Mouse (Mus musculus): ENCODE data around the gene 1700016D06Rik. TPM values are rescaled to one million over a fixed set of nuclear protein-coding genes. Genes with fewer than 3 reads are reported as not detected.

The 1700016D06Rik gene
- polyA plus RNA-seq (2016; fragmentation: Nextera tagmentation; extraction: Ambion mirVana): not detected in 2 replicates

- Histone ChIP-seq H3K27ac (no peak within 1 kb of the TSS), H3K9ac (replicated peaks) (peak within 1 kb of the TSS; percentile 58; the same call in 1 of the 2 replicates), H3K36me3 (no peaks in the 10 kb centered on the region), H3K4me1 (replicated peaks) (peaks cover 13% of the 10 kb centered on the region), H3K4me3 (replicated peaks) (peak within 1 kb of the TSS; percentile 25), H3K27me3 (peaks cover 10% of the 10 kb centered on the region), H3K4me2 (peak within 1 kb of the TSS; percentile 53), H3K9me3 (no peaks in the 10 kb centered on the region; the same call in 1 of the 2 replicates)
- no peak for ATAC-seq (ENCODE audit: insufficient number of reproducible peaks, insufficient read depth, low FRiP score, low TSS enrichment, low read depth)
- 69% methylated on average over 6 of the region's 6 CpGs for WGBS
These were observed at the start of gene 1700016D06Rik for GRCm38 (mm10) chr8:11701033-11701362. TSS of gene 1700016D06Rik (minus strand) at chr8:11701063.

- ATAC-seq (ENCODE audit: insufficient number of reproducible peaks, insufficient read depth, low FRiP score, low TSS enrichment, low read depth): no peak
- Histone ChIP-seq H3K27me3 (no peaks in the 10 kb centered on the region), H3K9ac (replicated peaks) (no peak overlapping the region), H3K36me3 (no peaks in the 10 kb centered on the region), H3K9me3 (no peaks in the 10 kb centered on the region), H3K4me3 (replicated peaks) (no peak overlapping the region), H3K4me1 (replicated peaks) (peaks cover 19% of the 10 kb centered on the region), H3K27ac (no peak overlapping the region), H3K4me2 (no peak overlapping the region)
- WGBS: 53% methylated on average over 6 of the region's 6 CpGs
These were observed 48.6 kb upstream of the 1700016D06Rik start for GRCm38 (mm10) chr8:11749472-11749871.

GRCm38 (mm10) chr8:11746850-11747600 lies 46.2 kb upstream of the 1700016D06Rik start:
- Histone ChIP-seq H3K9me3 (no peaks in the 10 kb centered on the region), H3K27me3 (no peaks in the 10 kb centered on the region), H3K4me2 (no peak overlapping the region), H3K4me1 (replicated peaks) (peaks cover 19% of the 10 kb centered on the region), H3K36me3 (no peaks in the 10 kb centered on the region), H3K4me3 (replicated peaks) (no peak overlapping the region), H3K9ac (replicated peaks) (no peak overlapping the region), H3K27ac (no peak overlapping the region)
- 60% methylated on average over 11 of the region's 11 CpGs for WGBS
- ATAC-seq (ENCODE audit: insufficient number of reproducible peaks, insufficient read depth, low FRiP score, low TSS enrichment, low read depth): no peak

GRCm38 (mm10) chr8:11743580-11743979 lies 42.7 kb upstream of the 1700016D06Rik start:
- Histone ChIP-seq H3K36me3 (peaks cover 17% of the 10 kb centered on the region; the same call in 1 of the 2 replicates), H3K4me1 (replicated peaks) (peaks cover 19% of the 10 kb centered on the region), H3K27me3 (no peaks in the 10 kb centered on the region), H3K4me2 (no peak overlapping the region), H3K9ac (replicated peaks) (no peak overlapping the region), H3K27ac (no peak overlapping the region), H3K9me3 (no peaks in the 10 kb centered on the region), H3K4me3 (replicated peaks) (no peak overlapping the region)
- WGBS: 83% methylated on average over 10 of the region's 10 CpGs
- ATAC-seq (ENCODE audit: insufficient number of reproducible peaks, insufficient read depth, low FRiP score, low TSS enrichment, low read depth): no peak

GRCm38 (mm10) chr8:11740857-11741256 lies 40.0 kb upstream of the 1700016D06Rik start:
- peaks cover 25% of the 10 kb centered on the region for H3K36me3 ChIP-seq
- H3K4me2 ChIP-seq: no peak overlapping the region
- H3K9ac ChIP-seq (replicated peaks): no peak overlapping the region
- no peak for ATAC-seq (ENCODE audit: insufficient number of reproducible peaks, insufficient read depth, low FRiP score, low TSS enrichment, low read depth)
- H3K27ac ChIP-seq: no peak overlapping the region
- 91% methylated on average over 2 of the region's 2 CpGs for WGBS
- H3K9me3 ChIP-seq: no peaks in the 10 kb centered on the region
- H3K4me3 ChIP-seq (replicated peaks): no peak overlapping the region
- H3K4me1 ChIP-seq (replicated peaks): no peaks in the 10 kb centered on the region
- H3K27me3 ChIP-seq: no peaks in the 10 kb centered on the region

GRCm38 (mm10) chr8:11739082-11739481 lies 38.2 kb upstream of the 1700016D06Rik start:
- H3K27me3 ChIP-seq: no peaks in the 10 kb centered on the region
- no peaks in the 10 kb centered on the region for H3K9me3 ChIP-seq
- WGBS: 83% methylated on average over 5 of the region's 5 CpGs
- no peak overlapping the region for H3K4me2 ChIP-seq
- H3K27ac ChIP-seq: no peak overlapping the region
- no peak overlapping the region for H3K4me3 ChIP-seq (replicated peaks)
- H3K4me1 ChIP-seq (replicated peaks): peaks cover 6% of the 10 kb centered on the region; the same call in 1 of the 2 replicates
- ATAC-seq (ENCODE audit: insufficient number of reproducible peaks, insufficient read depth, low FRiP score, low TSS enrichment, low read depth): no peak
- no peak overlapping the region for H3K9ac ChIP-seq (replicated peaks)
- H3K36me3 ChIP-seq: peaks cover 32% of the 10 kb centered on the region

GRCm38 (mm10) chr8:11737096-11737495 lies 36.2 kb upstream of the 1700016D06Rik start:
- Histone ChIP-seq H3K36me3 (peaks cover 32% of the 10 kb centered on the region), H3K27ac (no peak overlapping the region)
- 84% methylated on average over 6 of the region's 6 CpGs for WGBS

GRCm38 (mm10) chr8:11735672-11736235 lies 34.9 kb upstream of the 1700016D06Rik start:
- H3K9me3 ChIP-seq: no peaks in the 10 kb centered on the region
- H3K4me1 ChIP-seq (replicated peaks): peaks cover 21% of the 10 kb centered on the region
- no peak overlapping the region for H3K9ac ChIP-seq (replicated peaks)
- no peak overlapping the region for H3K27ac ChIP-seq
- H3K4me2 ChIP-seq: no peak overlapping the region
- H3K4me3 ChIP-seq (replicated peaks): no peak overlapping the region
- no peak for ATAC-seq (ENCODE audit: insufficient number of reproducible peaks, insufficient read depth, low FRiP score, low TSS enrichment, low read depth)
- H3K36me3 ChIP-seq: peaks cover 30% of the 10 kb centered on the region
- 85% methylated on average over 15 of the region's 15 CpGs for WGBS
- H3K27me3 ChIP-seq: no peaks in the 10 kb centered on the region

More at GRCm38 (mm10) chr8:11737096-11737495, 36.2 kb upstream of the 1700016D06Rik start:
- peaks cover 7% of the 10 kb centered on the region; the same call in 1 of the 2 replicates for H3K4me1 ChIP-seq (replicated peaks)
- no peaks in the 10 kb centered on the region for H3K27me3 ChIP-seq
- no peaks in the 10 kb centered on the region for H3K9me3 ChIP-seq
- H3K4me3 ChIP-seq (replicated peaks): no peak overlapping the region
- no peak overlapping the region for H3K9ac ChIP-seq (replicated peaks)
- no peak overlapping the region for H3K4me2 ChIP-seq
- ATAC-seq (ENCODE audit: insufficient number of reproducible peaks, insufficient read depth, low FRiP score, low TSS enrichment, low read depth): no peak

- peaks cover 25% of the 10 kb centered on the region for H3K27me3 ChIP-seq
- peaks cover 6% of the 10 kb centered on the region; the same call in 1 of the 2 replicates for H3K36me3 ChIP-seq
- WGBS: 17% methylated on average over 12 of the region's 12 CpGs
- peaks cover 37% of the 10 kb centered on the region for H3K4me1 ChIP-seq (replicated peaks)
- peak overlapping the region; percentile 78 for H3K4me2 ChIP-seq
- 0 out of 2 replicates have a peak overlapping the region, but pooled peaks have one; percentile 27 for H3K9ac ChIP-seq (replicated peaks)
- H3K27ac ChIP-seq: peak overlapping the region; percentile 83
- H3K9me3 ChIP-seq: no peaks in the 10 kb centered on the region
- peak overlapping the region; percentile 71 for H3K4me3 ChIP-seq (replicated peaks)
- ATAC-seq (ENCODE audit: insufficient number of reproducible peaks, insufficient read depth, low FRiP score, low TSS enrichment, low read depth): no peak
These were observed 29.5 kb upstream of the 1700016D06Rik start for GRCm38 (mm10) chr8:11730271-11730940.

GRCm38 (mm10) chr8:11728482-11729295 lies 27.8 kb upstream of the 1700016D06Rik start:
- Histone ChIP-seq H3K9ac (replicated peaks) (peak overlapping the region; percentile 89), H3K9me3 (no peaks in the 10 kb centered on the region), H3K4me3 (replicated peaks) (peak overlapping the region; percentile 71), H3K4me1 (replicated peaks) (peaks cover 34% of the 10 kb centered on the region), H3K27ac (peak overlapping the region; percentile 87), H3K36me3 (no peaks in the 10 kb centered on the region), H3K27me3 (peaks cover 41% of the 10 kb centered on the region), H3K4me2 (peak overlapping the region; percentile 78)
- WGBS: 2% methylated on average over 52 of the region's 61 CpGs
- ATAC-seq (ENCODE audit: insufficient number of reproducible peaks, insufficient read depth, low FRiP score, low TSS enrichment, low read depth): peak; percentile 12; the same call in 1 of the 2 replicates

Measured in limb, embryonic 12.5 days (tissue).